Mouse (Mus musculus) kidney, embryonic 14.5 days (tissue): Measurements from ENCODE around the gene 4930455H04Rik. TPM values are rescaled to one million over a fixed set of nuclear protein-coding genes. Genes with fewer than 3 reads are reported as not detected.
A peak's percentile ranks its signal among the peaks of the same experiment; 100 is the strongest.

Source experiments
- ATAC-seq: fragments of 200-750 bp; cut with Nextera tagmentation; 2 replicates; pipeline ENCODE4 v1.8.0; 2017; ENCODE audit warnings: moderate number of reproducible peaks, mild to moderate bottlenecking, moderate TSS enrichment, moderate library complexity; ENCODE audit not compliant: low FRiP score, low TSS enrichment
- H3K27ac ChIP-seq: fragments of 300-500 bp; sonication (generic); 2 replicates; pipeline ENCODE4 v1.5.1; 2014; ENCODE audit warnings: low read depth, mild to moderate bottlenecking, low read length, moderate library complexity, mixed read lengths
- H3K27me3 ChIP-seq: fragments of 300-500 bp; sonication (generic); 2 replicates; pipeline ENCODE4 v1.6.1; 2014; ENCODE audit warnings: mild to moderate bottlenecking, low read length; ENCODE audit not compliant: control insufficient read depth, insufficient read depth
- H3K36me3 ChIP-seq: fragments of 300-500 bp; sonication (generic); 2 replicates; pipeline ENCODE4 v1.6.1; 2014; ENCODE audit warnings: low read length, mixed read lengths; ENCODE audit not compliant: control insufficient read depth, insufficient read depth
- H3K4me1 ChIP-seq: fragments of 300-500 bp; sonication (generic); 2 replicates; pipeline ENCODE4 v1.6.1; 2014; ENCODE audit warnings: low read length, mixed read lengths; ENCODE audit not compliant: control insufficient read depth, insufficient read depth
- H3K4me2 ChIP-seq: fragments of 300-500 bp; sonication (generic); replicated peaks from 2 replicates; pipeline ENCODE4 v1.6.1; 2014; ENCODE audit warnings: low read depth, mild to moderate bottlenecking, low read length
- H3K4me3 ChIP-seq: fragments of 300-500 bp; sonication (generic); 2 replicates; pipeline ENCODE4 v1.5.1; 2014; ENCODE audit warnings: mild to moderate bottlenecking, low read length
- H3K9ac ChIP-seq: fragments of 300-500 bp; sonication (generic); 2 replicates; pipeline ENCODE4 v1.6.1; 2014; ENCODE audit warnings: low read depth, mild to moderate bottlenecking, low read length, moderate library complexity
- H3K9me3 ChIP-seq: fragments of 300-500 bp; sonication (generic); 2 replicates; pipeline ENCODE4 v1.6.1; 2016; ENCODE audit warnings: low read length; ENCODE audit not compliant: control insufficient read depth
- WGBS: fragments of 180-500 bp; shearing (Covaris S2); extraction: QIAGEN DNeasy Blood & Tissue Kit; methylation state at CpG from one replicate; pipeline ENCODE4 v1.1.7; 2014; 5-methylcytosine and 5-hydroxymethylcytosine counted together
- polyA plus RNA-seq: library from polyadenylated mRNA; unstranded; fragments of >200 nt; fragmentation: Nextera tagmentation; extraction: Ambion mirVana; gene quantifications from 2 replicates; pipeline ENCODE4 v1.2.1, GENCODE M21; 2014

The 4930455H04Rik gene
- polyA plus RNA-seq, 1 experiment from 2014 or later: not detected

DNA sequence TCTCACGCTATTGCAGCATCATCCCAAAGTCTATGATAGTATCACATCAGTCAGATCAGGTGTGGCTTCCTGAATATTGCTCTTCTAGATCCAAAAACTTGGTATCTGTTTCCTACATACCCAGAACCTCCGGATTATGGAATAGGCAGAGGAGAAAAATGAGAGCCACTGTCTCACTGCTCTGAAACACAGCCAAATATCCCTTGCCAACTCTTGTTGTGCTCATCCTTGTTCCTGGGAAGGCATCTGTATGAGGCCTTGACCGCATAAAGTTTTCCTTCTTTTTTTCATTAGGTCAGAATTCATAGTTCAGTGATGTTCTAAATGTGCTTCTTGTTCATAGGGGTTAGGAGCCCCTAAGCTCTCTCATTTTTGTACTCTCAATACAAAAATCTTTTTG lies 38.6 kb downstream of the 4930455H04Rik start:
- Histone ChIP-seq H3K4me2 (no peak overlapping the region), H3K4me1 (no peaks in the 10 kb centered on the region), H3K4me3 (no peak overlapping the region), H3K27ac (no peak overlapping the region), H3K9ac (no peak overlapping the region), H3K9me3 (no peaks in the 10 kb centered on the region), H3K36me3 (no peaks in the 10 kb centered on the region), H3K27me3 (no peaks in the 10 kb centered on the region)
- WGBS: 94% methylated on average over 3 of the region's 3 CpGs
- ATAC-seq: no peak

DNA sequence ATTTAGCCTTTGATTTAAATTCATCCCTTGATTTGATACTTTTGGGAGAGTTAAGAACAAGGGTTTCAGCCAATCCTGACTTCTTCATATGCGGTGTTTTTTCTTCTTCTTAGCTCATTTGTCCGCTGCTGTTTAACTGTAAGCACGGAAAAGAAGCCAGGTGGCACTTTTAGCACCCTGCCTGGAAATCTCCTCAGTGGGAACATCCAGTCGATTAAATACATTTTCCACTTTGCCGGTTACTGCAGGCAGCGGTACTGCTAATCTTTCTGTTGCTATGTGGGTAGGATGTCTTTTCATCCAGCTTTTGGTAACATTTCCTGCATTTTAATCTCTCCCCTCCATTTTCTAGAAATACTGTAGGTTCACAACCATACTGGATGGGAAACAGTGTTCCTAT lies 39.3 kb downstream of the 4930455H04Rik start:
- WGBS: 81% methylated on average over 6 of the region's 6 CpGs
- Histone ChIP-seq H3K9me3 (no peaks in the 10 kb centered on the region), H3K27me3 (no peaks in the 10 kb centered on the region)

DNA sequence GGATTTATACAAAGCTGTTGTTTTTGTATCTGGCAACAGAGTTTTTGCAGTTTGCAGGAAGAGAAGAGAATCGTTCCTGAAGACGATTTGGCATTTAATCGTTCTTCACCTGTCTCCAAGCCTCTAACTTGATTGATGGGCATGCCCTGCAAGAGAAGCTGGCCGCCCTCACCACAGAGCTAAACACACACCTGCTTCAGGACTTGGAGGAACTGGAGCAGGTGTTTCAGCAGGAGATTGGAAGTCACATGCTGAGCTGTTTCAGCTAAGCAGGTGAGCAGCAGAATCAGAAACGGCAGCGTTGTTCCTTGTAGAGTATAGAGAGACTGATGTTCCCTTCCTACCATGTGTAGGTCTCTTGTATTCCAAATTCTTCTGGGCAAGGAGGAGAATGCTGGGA lies 42.1 kb downstream of the 4930455H04Rik start:
- no peaks in the 10 kb centered on the region for H3K36me3 ChIP-seq
- no peaks in the 10 kb centered on the region for H3K4me1 ChIP-seq
- WGBS: 72% methylated on average over 6 of the region's 6 CpGs
- no peak overlapping the region for H3K4me2 ChIP-seq
- no peaks in the 10 kb centered on the region for H3K27me3 ChIP-seq
- no peak overlapping the region for H3K4me3 ChIP-seq
- H3K27ac ChIP-seq: no peak overlapping the region
- no peak overlapping the region for H3K9ac ChIP-seq
- ATAC-seq: no peak
- H3K9me3 ChIP-seq: no peaks in the 10 kb centered on the region

More for the DNA sequence above, 39.3 kb downstream of the 4930455H04Rik start:
- ATAC-seq: no peak
- Histone ChIP-seq H3K27ac (no peak overlapping the region), H3K36me3 (no peaks in the 10 kb centered on the region), H3K4me3 (no peak overlapping the region), H3K4me1 (no peaks in the 10 kb centered on the region), H3K9ac (no peak overlapping the region), H3K4me2 (no peak overlapping the region)

DNA sequence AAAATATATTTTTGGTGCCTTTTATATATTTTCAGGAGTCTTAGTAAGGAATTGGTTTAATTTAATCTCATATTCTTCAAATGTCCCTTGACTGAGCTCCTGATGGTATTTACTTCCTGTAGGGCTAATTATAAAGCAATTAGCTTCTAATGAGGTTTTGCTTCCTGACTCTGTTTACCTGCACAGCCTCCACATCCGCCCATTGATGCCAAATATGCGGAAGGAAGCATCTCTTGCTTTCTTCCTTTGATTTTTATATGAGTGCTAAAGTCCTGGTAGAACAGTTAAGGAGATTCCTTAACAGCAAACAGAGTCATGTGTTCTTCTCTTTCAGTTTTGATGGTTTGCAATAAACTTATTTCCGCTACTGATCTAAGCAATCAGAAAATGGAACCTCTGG lies 52.3 kb downstream of the 4930455H04Rik start:
- no peak overlapping the region for H3K4me3 ChIP-seq
- no peak overlapping the region for H3K9ac ChIP-seq
- WGBS: 96% methylated on average over 3 of the region's 3 CpGs
- no peaks in the 10 kb centered on the region for H3K4me1 ChIP-seq
- H3K36me3 ChIP-seq: no peaks in the 10 kb centered on the region
- no peak for ATAC-seq
- no peaks in the 10 kb centered on the region for H3K27me3 ChIP-seq
- H3K4me2 ChIP-seq: no peak overlapping the region
- H3K9me3 ChIP-seq: no peaks in the 10 kb centered on the region
- no peak overlapping the region for H3K27ac ChIP-seq

DNA sequence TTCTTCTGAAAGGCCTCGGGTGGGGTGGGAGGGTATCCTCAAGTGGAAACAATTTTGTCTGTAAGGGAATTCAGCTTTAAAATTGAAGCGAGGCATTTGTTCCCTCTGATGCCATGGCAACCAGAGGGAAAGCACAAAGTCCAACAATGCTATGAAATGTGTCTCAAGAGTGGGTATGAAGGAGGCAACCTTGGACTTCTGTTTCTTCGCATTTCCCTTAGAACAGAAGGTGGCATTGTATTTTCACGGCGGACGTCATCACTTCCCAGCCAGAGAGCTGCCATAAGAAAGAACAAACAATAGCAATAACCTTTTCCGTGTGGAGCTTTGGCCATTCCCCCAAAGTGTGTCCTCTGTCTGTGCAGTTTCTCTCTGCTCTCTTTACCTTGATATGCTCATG lies 53.8 kb downstream of the 4930455H04Rik start:
- Histone ChIP-seq H3K4me3 (no peak overlapping the region), H3K4me1 (no peaks in the 10 kb centered on the region), H3K27me3 (no peaks in the 10 kb centered on the region), H3K27ac (no peak overlapping the region), H3K9ac (no peak overlapping the region), H3K9me3 (no peaks in the 10 kb centered on the region), H3K36me3 (no peaks in the 10 kb centered on the region), H3K4me2 (no peak overlapping the region)
- 76% methylated on average over 7 of the region's 7 CpGs for WGBS
- no peak for ATAC-seq

DNA sequence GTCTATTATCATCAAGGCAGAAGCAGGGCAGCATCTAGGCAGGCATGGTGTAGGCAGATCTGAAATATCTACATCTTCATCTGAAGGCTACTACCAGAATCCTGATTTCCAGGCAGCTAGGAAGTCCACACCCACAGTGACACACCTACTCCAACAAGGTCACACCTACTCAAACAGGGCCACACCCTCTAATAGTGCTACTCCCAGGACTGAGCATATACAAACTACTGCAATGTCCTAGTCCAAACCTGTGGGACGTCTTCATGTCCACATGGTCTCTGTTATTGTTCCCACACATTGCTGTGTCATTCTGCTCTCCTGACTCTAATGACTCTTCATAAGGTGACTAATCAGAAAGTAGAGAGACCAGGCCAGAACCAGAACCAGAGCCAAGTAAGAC lies 56.0 kb downstream of the 4930455H04Rik start:
- no peaks in the 10 kb centered on the region for H3K4me1 ChIP-seq
- no peaks in the 10 kb centered on the region for H3K36me3 ChIP-seq
- no peak overlapping the region for H3K4me3 ChIP-seq
- WGBS: 76% methylated on average over 1 of the region's 1 CpGs
- no peak overlapping the region for H3K27ac ChIP-seq
- H3K9me3 ChIP-seq: no peaks in the 10 kb centered on the region
- no peak overlapping the region for H3K4me2 ChIP-seq
- no peaks in the 10 kb centered on the region for H3K27me3 ChIP-seq
- ATAC-seq: no peak
- no peak overlapping the region for H3K9ac ChIP-seq

DNA sequence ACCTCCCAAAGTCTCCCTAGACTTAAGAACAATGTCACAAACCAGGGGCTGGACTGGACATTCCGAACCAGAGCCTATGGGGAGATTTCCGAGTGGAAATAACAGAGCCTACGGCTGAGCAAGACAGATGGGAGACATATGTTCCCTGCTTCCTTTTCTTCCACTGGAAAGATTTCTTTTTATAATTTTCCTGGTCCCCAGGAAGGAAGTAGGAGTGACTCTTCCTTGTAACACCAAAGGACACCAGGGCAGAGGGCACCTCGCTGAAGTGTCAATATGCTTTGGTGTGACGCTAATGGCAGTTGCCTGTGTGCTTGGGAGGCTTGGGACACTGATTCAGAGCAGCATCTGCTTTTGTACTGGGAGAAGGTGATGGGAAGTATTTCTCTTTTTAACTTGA lies 56.5 kb downstream of the 4930455H04Rik start:
- Histone ChIP-seq H3K27me3 (no peaks in the 10 kb centered on the region), H3K27ac (0 out of 2 replicates have a peak overlapping the region, but pooled peaks have one; percentile 17), H3K36me3 (no peaks in the 10 kb centered on the region), H3K4me1 (no peaks in the 10 kb centered on the region), H3K4me2 (no peak overlapping the region), H3K4me3 (no peak overlapping the region), H3K9ac (no peak overlapping the region), H3K9me3 (no peaks in the 10 kb centered on the region)
- ATAC-seq: no peak
- 62% methylated on average over 5 of the region's 5 CpGs for WGBS

DNA sequence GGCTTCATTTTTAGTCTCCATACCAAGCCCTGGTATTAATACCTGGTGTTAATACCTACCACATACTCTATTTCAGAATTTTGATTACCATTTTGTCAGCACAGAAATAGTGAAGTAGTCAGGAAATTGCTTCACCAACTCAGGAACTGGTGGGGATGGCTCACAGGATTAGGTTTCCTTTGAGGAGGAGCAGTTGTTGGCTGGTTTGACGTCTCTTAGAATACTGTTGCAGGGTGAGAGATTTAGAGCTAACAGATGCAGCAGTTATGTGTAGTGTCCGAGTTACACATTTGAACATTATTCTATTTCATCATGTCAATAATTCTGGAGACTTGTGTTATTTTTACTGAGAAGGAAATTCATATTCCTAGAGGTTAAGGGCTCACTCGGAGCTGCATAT lies 57.4 kb downstream of the 4930455H04Rik start:
- WGBS: 60% methylated on average over 3 of the region's 3 CpGs
- no peak for ATAC-seq

More for the DNA sequence above, 57.4 kb downstream of the 4930455H04Rik start:
- no peak overlapping the region for H3K27ac ChIP-seq
- no peaks in the 10 kb centered on the region for H3K9me3 ChIP-seq
- no peaks in the 10 kb centered on the region for H3K36me3 ChIP-seq
- H3K27me3 ChIP-seq: no peaks in the 10 kb centered on the region
- H3K4me1 ChIP-seq: no peaks in the 10 kb centered on the region
- H3K9ac ChIP-seq: no peak overlapping the region
- H3K4me2 ChIP-seq: no peak overlapping the region
- no peak overlapping the region for H3K4me3 ChIP-seq
